Mouse (Mus musculus): Measurements from ENCODE around the gene Olfr263.
"Not testable (repeated sequence)": the region's sequence is repeated elsewhere in the genome, so short reads cannot be mapped to it uniquely, and the experiment has no call there.

The Olfr263 gene

GRCm38 (mm10) chr13:21129339-21129738 is at the start of gene Olfr263:
Gene Olfr263 (plus strand): TSS chr13:21129639.
- DNase-seq, result not testable (repeated sequence)

GRCm38 (mm10) chr13:21082686-21083085 is 46.8 kb upstream of the Olfr263 start:
- peak; percentile 4 for DNase-seq

GRCm38 (mm10) chr13:21109759-21110158 is 19.7 kb upstream of the Olfr263 start:
- DNase-seq, result no peak

- DNase-seq, result no peak
These were observed 19.0 kb upstream of the Olfr263 start for GRCm38 (mm10) chr13:21110441-21110840.

- not testable (repeated sequence) for DNase-seq
These were observed 18.3 kb upstream of the Olfr263 start, which contains the start of gene Olfr1369-ps1 for GRCm38 (mm10) chr13:21111183-21111582. Gene Olfr1369-ps1 (plus strand): TSS chr13:21111483.

GRCm38 (mm10) chr13:21114121-21114520 is 15.3 kb upstream of the Olfr263 start:
- no peak for DNase-seq

- DNase-seq, result no peak
These were observed 13.0 kb downstream of the Olfr263 start for GRCm38 (mm10) chr13:21142421-21142820.

GRCm38 (mm10) chr13:21145767-21146166 is 16.3 kb downstream of the Olfr263 start, which contains the start of gene Olfr1368:
Gene Olfr1368 (minus strand): TSS chr13:21145867.
- DNase-seq, result no peak

- DNase-seq, result no peak
These were observed 26.4 kb downstream of the Olfr263 start for GRCm38 (mm10) chr13:21155888-21156287.

- no peak for DNase-seq
These were observed 28.6 kb downstream of the Olfr263 start for GRCm38 (mm10) chr13:21158071-21158470.

- peak; percentile 90 for DNase-seq
These were observed 29.5 kb downstream of the Olfr263 start for GRCm38 (mm10) chr13:21158785-21159474.

- DNase-seq, result no peak
These were observed 30.0 kb downstream of the Olfr263 start for GRCm38 (mm10) chr13:21159475-21159819.

- DNase-seq, result no peak
These were observed 30.6 kb downstream of the Olfr263 start for GRCm38 (mm10) chr13:21160041-21160511.

GRCm38 (mm10) chr13:21160657-21161590 is 31.5 kb downstream of the Olfr263 start:
- peak; percentile 93 for DNase-seq

- DNase-seq, result no peak
These were observed 32.2 kb downstream of the Olfr263 start for GRCm38 (mm10) chr13:21161591-21161990.

- no peak for DNase-seq
These were observed 33.2 kb downstream of the Olfr263 start for GRCm38 (mm10) chr13:21162591-21162990.

- peak; percentile 83 for DNase-seq
These were observed 37.8 kb downstream of the Olfr263 start for GRCm38 (mm10) chr13:21166936-21167909.

GRCm38 (mm10) chr13:21167910-21168300 is 38.5 kb downstream of the Olfr263 start:
- DNase-seq, result peak; percentile 40

- DNase-seq, result peak; percentile 31
These were observed 39.1 kb downstream of the Olfr263 start for GRCm38 (mm10) chr13:21168371-21169011.

- no peak for DNase-seq
These were observed 39.8 kb downstream of the Olfr263 start for GRCm38 (mm10) chr13:21169121-21169656.

GRCm38 (mm10) chr13:21169657-21170430 is 40.4 kb downstream of the Olfr263 start:
- DNase-seq, result peak; percentile 82

Data from lung, postnatal 10 days (tissue).